Mouse (Mus musculus): ENCODE data around the gene Hscb. TPM values are rescaled to one million over a fixed set of nuclear protein-coding genes. Genes with fewer than 3 reads are reported as not detected.
"Not testable (repeated sequence)": the region's sequence is repeated elsewhere in the genome, so short reads cannot be mapped to it uniquely, and the experiment has no call there.

The Hscb gene
- 17.2 and 18.0 TPM in 2 replicates for polyA plus RNA-seq (2012; rRNA removed)

DNA sequence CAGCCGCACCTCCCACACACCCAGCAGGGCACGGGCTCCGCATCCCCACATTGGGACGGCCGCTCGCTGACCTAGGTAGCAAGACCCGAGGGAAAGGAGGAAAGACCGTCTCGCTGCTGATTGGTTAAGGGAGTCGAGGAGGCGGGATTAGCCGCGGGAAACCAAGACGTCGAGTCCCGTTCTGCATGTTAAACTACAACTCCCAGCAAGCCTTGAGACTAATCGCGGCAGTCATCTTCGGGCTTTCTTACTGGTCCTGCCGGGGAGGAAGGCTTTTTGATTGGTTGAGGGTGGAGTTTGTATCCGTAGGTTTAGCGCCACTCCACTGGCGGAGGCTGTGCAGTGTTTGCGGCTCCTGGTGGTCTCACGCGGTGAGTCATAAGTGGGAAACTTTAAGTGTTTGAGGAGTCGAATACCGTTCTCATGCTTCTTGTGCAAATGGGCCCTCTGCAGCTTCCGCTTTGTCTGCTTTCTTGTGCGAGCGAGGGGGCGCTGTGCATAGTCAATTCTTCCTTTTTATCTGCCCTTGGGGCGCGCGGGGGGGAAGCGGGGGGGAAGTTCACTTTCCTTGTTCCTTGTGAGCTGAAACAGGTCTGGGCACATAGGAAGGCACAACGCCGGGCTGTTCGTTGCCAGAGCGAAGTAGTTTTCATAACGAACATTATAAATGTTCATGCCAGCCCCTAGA, at the start of gene Hscb, which contains the start of gene Chek2:
Gene Hscb (minus strand): TSS at position 100 of the 688 bp plus-strand sequence.
Gene Chek2 (plus strand): TSS at position 302 of the 688 bp plus-strand sequence.
- DNase-seq (ENCODE audit: extremely low spot score in 1 of 2, low spot score in 1 of 2) = peak; percentile 98 to 99

DNA sequence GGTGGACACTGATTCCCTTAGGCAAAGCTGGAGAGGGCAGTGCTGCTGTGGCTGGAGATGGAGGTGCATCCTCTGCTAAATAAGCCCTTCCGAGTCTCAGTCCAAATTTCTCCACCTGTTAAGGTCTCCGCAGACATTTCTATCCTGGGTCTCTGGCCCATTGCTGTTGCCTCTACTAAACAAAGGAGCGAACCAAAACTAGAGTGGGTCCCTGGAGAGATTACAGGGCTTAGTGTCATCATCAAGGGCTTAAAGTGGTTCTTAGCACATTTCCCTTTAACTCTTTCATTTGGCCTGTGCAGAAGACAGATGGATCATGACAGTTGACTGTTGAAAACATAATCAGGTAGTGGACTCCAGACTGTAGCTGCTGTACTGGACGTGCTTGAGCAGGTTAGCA, 49.0 kb upstream of the Hscb start:
- no peak for DNase-seq (ENCODE audit: extremely low spot score in 1 of 2, low spot score in 1 of 2)

DNA sequence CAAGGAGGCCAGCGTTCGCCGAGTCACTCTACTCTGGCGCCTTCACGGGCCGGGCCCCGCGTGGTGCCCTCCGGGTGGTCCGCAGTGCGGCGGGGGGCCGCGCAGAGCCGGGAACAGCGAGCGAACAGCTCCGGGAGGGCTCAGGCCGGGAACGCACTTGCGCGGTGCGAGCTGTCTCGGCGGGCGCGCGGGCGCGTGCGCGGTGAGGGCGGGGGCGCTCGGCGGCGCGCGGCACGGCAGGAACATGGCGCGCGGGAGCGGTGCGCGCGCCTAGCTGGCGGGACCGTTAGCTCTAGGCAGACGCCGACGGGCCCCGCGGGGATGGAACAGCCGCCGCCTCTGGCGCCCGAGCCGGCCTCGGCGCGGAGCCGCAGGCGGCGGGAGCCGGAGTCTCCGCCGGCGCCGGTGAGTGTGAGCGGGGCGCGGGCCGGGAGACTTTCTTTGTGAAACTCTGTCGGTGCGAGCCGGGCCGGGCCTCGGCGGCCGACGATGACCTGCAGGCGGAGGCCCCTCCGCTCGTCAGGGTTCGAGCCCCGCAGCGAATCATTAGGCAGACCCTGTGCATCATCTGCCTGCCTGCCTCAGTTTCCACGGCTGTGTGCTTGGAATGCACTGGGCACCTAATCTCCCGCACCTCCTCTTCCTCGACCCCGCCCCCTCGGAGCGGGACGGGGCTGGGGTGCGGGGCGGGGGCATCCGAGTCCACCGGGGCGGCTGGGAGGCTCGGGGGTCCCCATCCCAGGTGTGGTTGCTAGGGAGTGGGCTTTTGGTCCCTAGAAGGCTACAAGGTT, 40.2 kb upstream of the Hscb start, which contains the start of gene Ttc28:
Gene Ttc28 (plus strand): TSS at position 220 of the 791 bp plus-strand sequence.
- DNase-seq (ENCODE audit: extremely low spot score in 1 of 2, low spot score in 1 of 2) = peak; percentile 43 to 90

DNA sequence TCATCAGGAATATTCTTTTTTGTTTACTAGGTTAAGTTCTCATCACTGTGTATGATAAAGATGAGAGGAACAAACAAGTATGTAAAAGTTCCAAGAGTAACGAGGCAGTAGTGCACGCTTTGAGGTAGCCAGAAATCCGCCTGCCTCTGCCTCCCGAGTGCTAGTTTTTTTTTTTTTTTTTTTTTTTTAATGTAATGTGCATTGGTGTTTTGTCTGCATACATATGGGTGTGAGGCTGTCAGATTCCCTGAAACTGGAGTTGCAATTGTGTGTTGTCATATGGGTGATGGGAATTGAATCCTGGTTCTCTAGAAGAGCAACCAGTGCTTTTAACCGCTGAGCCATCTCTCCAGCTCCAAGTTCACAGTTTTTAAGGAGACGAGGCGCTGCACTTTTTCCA, 39.5 kb upstream of the Hscb start:
- no peak for DNase-seq (ENCODE audit: extremely low spot score in 1 of 2, low spot score in 1 of 2)

DNA sequence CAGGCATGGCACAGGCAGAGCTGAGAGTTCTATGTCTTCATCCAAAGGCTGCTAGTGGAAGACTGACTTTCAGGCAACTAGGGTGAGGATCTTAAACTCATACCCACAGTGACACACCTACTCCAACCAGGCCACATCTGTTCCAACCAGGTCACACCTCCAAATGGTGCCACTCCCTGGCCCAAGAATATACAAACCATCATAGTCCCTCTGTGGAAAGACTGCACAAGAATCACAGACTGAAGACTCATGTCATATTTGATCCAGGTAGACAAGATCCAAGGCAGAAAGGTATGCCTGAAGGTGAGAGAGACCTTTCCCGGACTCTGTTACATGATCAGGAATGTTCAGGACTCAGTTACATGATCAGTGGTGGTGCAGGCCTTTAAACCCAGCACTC, 38.9 kb upstream of the Hscb start:
- DNase-seq (ENCODE audit: extremely low spot score in 1 of 2, low spot score in 1 of 2) = not testable (repeated sequence)

DNA sequence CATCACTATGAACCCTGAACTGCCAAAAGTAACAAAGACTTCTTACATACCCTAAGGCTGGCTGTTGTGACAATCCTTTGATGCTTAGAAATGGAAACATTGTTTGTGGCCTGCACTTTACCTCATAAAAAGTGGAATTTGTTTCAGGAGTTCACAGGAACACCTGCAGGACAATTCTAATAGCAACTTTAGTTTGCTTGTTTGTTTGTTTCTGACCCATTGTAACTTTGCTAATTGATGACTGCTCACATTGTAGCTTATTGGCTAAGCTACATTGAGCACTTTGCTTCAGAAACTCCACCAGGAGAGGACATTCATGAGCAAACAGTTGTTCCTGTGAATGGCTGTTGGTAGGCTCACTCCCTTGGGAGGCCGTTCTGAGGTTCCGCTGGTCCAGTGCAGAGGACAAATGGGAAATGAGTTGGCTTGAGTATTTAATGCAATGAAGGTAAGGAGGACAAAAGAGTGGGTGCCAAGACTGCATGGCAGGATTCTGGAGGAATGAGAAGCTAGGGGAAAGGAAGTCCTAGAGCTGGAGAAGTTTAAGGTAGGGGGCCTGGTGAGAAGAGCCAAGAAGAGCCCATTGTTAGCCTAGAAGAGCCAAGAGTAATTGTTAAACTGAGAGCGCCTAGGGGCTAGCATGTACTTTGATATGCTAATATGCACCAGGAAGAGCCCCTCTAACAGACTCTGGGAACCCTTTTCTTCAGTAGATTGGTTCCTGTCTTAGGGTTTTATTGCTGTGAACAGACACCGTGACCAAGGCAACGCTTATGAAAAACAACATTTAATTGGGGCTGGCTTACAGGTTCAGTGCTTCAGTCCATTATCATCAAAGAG, 38.3 kb upstream of the Hscb start:
- no peak for DNase-seq (ENCODE audit: extremely low spot score in 1 of 2, low spot score in 1 of 2)

DNA sequence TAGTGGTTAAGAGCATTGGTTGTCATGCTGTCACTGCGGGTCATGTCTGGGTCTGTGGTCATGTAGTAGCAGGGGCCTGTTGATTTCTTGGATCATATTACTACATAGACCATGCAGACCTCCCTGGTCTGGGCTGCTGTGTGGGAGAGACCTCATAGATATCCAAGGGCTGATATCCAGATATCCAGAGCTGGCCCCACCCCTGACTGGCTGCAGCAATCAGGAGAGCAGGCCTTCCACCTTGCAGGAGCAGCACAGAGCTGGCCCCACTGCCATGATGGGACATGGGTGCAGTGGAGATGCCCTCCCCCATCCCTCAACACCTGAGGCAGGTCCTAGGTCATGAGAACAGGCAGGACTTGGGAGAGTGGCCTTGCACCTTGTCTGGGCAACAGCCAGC, 35.7 kb upstream of the Hscb start:
- DNase-seq (ENCODE audit: extremely low spot score in 1 of 2, low spot score in 1 of 2) = no peak

DNA sequence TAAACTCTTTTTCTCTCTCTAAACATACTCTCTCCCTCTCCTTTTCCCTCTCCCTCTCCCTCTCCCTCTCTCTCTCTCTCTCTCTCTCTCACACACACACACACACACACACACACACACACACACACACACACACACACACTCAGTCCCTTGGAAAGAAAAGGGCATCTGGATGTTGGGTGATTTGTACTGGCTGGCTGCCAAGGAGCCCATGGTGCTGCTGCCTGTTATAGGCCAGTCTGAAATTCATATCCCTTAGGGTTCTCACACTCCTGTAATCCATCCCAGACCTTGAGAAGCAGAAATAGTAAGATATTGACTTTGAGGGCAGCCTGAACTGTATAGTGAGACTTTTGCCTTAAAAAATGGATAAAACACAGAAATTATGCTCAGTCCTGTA, 35.1 kb upstream of the Hscb start:
- DNase-seq (ENCODE audit: extremely low spot score in 1 of 2, low spot score in 1 of 2) = no peak

DNA sequence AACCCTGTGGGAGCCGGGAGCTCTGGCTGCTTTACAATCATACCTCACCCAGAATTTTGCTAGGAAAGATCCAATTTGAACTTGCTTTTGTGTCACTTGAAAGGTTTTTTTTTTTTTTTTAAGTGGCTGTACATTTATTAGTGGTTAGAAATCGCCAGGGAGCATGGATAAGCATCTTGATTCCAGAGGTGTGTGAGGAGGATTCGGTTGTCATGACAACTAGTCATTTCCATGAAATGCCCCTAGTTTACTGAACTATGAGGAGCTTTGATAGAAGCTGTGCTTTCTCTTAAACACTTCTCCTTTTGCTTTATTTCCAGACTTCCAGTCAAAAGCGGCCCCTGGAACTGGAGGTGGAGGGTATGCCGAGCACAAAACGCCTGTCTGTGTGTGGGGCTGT, 33.6 kb upstream of the Hscb start:
- no peak for DNase-seq (ENCODE audit: extremely low spot score in 1 of 2, low spot score in 1 of 2)

DNA sequence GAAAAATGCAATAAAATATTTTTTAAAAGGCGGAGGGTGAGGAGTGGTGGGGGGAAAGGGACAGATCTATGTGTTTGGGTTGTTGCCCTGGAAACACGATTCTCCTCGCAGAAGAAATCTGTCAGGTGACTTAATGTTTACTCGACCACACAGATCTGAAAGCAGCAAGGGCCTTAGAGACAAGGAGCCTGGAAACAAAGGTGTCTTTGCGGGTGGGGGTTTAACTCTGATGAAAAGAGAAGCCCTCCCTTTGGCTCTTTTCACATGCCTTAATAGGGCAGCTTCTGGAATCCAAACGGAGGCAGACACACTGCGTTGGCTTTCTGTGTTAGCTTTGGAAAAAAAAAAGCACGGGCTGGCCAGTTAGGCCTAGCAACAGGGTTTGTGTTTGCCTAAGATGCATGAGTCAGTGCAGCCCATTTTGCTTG, 29.7 kb upstream of the Hscb start:
- peak in 1 of 2 experiments; percentile 15 for DNase-seq (ENCODE audit: extremely low spot score in 1 of 2, low spot score in 1 of 2)

DNA sequence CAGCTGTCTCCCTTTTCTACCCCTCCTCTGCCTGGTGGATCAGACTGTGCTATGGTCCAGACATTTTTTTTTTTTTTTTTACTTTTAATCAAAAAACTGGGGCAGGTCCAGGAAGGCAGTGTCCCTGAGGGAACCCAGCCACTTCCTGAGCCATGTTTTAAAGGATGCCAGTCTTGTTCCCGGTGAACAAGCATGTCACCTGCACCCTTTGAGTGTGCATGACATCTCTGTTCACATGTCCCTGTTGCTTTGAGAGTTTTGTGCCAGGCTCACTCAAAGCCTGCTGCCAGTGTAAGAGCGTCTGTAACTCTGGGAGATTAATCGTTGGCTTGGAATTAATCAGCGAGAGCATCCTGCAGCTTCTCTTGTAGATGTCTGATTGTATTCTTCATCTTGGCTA, 28.9 kb upstream of the Hscb start:
- no peak for DNase-seq (ENCODE audit: extremely low spot score in 1 of 2, low spot score in 1 of 2)

DNA sequence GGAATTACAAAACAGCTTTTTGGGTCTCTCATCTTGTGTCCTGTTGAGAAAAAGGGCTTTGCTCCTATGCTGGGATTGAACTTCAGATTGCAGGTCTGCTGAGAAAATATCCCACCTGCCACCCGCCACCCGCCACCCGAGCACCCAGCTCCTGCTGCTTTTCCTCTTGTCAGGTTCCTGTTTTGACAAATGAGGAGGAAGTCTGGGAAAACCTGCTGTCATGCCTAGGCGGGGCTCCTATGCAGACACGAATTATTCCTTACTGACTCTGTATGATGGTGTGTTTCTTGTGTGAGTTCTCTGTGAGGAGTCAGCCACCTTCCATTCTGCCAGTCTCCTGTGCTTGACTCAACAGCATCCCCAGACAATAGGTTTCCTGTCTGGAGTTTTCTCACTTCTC, 20.9 kb upstream of the Hscb start:
- no peak for DNase-seq (ENCODE audit: extremely low spot score in 1 of 2, low spot score in 1 of 2)

DNA sequence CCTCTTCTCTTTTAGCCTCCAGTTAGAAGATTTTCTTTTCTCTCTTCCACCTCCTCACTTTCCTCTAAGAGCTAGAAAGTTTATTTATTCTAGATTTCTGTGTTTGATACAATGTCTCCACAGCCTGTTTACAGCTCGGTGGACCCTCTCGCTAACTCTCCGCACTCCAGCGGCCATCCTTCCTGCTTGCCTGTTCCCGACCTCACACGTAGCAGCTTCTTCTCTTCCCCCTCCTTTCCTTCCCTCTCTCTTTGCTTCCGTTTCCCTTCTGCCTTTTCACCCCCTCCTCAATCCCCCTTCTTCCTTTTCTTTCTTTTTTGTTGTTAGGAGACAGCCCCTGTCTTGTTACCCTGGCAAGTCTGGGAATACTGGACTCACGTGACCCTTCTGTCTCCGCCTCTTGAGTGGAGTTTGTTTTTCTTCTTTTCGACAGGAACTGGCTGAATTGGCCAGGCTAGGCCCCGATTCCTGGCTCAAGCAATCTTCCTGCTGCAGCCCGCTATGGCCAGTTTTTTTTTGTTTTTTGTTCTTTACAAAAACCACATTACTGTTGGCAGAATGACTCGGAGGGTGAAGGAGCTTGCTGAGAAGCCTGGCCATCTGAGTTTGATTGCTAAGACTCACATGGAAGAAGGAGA, 19.6 kb upstream of the Hscb start:
- DNase-seq (ENCODE audit: extremely low spot score in 1 of 2, low spot score in 1 of 2) = peak in 1 of 2 experiments; percentile 52

DNA sequence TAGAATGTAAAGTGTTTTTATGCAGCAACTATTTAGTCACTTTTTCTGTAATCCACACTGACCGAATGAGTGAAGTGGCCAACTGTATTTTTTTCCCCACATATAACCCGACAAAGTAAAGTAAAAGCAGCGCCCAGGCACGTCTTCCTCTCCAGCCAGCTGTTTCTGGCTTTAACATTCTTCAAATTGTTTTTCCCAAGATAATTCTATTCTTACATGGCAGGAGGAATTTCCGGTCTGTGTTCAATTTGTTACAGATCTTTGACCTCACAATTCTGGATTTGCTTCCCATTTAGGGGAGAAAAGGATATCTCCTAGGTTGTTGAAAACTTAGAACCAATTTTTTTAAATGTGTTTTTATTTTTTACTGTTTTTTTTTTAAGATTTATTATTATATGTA, 17.5 kb upstream of the Hscb start:
- DNase-seq (ENCODE audit: extremely low spot score in 1 of 2, low spot score in 1 of 2) = no peak

DNA sequence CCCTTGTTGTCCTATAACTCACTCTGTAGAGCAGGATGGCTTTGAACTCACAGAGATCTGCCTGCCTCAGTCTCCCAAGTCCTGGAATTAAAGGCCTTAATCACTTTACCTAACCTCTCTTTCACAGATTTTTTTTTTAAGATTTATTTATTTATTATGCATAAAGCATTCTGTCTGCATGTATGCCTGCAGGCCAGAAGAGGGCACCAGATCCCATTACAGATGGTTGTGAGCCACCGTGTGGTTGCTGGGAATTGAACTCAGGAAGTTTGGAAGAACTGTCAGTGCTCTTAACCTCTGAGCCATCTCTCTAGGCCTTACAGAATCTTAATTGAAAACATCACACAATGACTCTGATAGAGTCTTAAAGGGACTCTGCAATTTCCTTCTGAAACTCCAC, 13.4 kb upstream of the Hscb start:
- DNase-seq (ENCODE audit: extremely low spot score in 1 of 2, low spot score in 1 of 2) = no peak

DNA sequence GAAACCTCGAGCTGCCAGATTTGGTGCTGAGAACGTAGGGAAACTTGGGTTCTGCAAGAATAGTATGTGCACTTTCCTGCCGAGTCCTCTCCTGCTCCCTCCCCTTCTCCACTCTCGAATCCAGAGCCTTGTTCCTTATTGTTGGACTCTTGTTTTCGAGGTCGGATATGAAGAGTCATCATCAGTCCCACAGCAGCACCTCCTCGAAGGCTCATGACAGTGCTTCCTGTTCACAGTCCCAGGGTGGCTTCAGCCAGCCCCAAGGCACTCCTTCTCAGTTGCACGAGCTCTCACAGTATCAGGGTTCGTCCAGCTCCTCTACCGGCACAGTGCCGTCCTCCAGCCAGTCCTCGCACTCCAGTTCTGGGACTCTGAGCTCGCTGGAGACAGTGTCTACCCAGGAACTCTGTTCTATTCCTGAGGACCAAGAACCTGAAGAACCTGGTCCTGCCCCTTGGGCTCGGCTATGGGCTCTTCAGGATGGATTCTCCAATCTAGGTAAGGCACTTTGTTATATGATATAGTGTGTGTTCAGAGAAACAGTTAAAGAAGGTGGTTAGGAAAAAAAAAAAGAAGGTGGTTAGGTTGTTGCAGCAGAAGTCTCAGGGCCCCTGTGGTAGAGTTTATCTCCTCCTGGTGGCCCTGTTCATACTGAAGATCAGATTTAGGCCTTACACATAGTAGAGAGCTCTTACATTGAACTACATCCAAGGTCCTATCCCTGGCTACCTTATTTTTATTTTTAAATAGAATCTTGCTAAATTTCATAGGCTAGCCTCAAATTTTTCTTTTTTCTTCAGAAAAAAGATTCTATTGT, 1.7 kb upstream of the Hscb start:
- DNase-seq (ENCODE audit: extremely low spot score in 1 of 2, low spot score in 1 of 2) = no peak

DNA sequence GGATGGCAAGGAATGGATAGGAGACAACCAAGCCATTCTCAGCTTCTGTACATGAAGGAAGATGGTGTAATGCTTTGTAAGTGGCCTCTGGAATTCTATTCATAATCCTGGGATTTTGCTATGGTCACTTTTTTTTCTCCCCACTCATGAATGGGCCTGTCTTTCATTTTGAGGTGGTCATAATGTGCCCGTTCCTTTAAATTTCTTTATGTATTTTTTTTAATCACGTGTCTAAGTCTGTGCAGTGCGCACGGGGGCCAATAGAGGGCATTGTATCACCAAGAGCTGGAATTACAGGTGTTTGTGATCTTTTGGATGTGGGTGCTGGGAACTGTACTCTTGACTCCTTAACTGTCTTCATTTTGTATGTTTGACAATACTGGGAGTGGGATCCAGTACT, 888 bp upstream of the Hscb start:
- peak in 1 of 2 experiments; percentile 52 for DNase-seq (ENCODE audit: extremely low spot score in 1 of 2, low spot score in 1 of 2)

DNA sequence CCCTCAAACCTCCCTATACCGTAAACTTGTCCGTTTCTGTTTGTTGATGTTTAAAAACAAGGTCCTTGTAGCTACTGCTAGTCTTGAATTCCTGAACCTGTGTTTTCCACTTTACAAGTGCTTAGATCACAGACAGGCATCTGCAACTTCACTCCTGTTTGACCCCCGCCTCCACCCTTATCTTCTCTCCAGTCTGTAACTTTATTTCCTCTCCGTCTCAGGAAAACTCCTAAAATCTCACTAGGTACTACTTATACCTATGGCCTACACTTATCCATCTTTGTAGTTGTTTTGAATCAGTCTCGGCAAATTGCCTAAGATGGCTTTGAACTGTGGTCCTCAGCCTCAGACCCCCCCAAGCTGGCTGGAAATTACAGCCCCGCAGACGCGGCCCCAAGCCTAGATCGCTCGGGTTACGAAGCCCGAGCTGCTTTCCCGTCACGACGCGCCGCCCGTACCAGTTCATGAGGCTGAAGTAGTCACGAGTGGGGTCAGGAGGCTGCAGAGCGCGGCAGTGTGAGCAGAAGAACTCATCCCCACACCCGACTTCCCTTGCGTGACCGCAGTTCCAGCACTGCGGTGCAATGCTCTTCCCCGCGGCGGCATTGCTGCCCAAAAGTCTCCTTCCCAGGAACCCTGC, 419 bp downstream of the Hscb start:
- no peak for DNase-seq (ENCODE audit: extremely low spot score in 1 of 2, low spot score in 1 of 2)

DNA sequence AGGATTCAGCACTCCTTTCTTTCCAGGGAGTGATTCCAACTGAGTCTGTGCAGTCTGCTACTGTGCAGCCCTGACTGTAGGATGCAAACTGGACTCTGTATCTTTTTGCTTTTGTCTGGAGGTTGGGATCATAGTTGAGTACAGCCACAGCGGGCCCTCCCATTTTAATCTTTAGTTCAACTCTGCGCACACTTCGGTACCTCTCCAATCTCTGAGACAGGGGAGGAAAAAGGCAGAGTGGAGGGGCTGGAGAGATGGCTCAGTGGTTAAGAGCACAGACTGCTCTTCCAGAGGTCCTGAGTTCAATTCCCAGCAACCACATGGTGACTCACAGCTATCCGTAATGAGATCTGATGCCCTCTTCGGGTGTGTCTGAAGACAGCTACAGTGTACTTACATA, 1.6 kb downstream of the Hscb start:
- not testable (repeated sequence) for DNase-seq (ENCODE audit: extremely low spot score in 1 of 2, low spot score in 1 of 2)

All from frontal cortex, adult 2 months (tissue).